Mouse (Mus musculus) thymus, postnatal 14 days (tissue): ENCODE results near the gene Upp2.

ENCODE experiments used
- DNase-seq: peaks from one replicate; pipeline ENCODE4 v3.0.0; 2021

Upp2 gene

DNA sequence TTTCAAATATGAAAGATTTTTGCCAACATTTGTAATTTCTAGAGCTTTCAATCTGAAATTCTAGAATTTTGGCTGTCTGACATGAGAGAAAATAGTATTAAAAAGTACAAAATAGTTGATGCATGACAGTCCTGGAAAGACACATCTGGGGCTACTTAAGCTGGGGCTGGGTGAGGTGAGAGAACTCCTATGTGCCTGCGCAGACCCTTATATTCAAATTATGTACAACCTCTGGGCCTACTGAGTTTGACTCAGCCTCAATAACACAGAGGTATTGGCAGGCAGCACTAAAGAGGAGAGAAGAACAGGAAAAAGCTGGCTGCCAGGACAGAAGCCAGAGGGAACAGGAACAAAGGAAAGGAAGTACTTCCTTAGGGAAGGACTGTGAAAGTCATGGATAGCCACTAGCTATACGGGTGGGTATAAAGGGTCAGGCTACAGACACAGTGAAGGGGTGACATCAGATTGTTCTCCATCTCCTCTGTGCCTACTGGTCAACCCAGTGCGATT, 211.9 kb downstream of the Upp2 start:
- DNase-seq: no peak

DNA sequence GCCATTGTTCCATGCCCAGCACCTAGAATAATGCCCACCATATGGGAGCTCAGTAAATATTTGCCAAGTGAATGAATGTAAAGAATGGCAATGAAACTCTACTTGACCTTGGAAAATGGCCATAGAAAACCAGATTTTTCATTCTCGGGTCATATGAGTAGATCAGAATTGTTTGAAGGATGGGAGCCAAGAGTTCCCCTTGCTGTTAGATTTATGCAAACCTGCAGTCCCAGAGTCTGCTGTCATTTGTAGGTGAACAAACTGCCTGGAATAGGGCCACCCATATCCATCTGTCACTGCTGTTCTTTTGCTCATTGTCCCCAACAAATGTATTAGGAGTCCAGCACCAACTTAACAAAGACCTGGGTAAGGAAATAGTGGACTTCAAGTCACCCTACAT, 216.4 kb downstream of the Upp2 start:
- no peak for DNase-seq

DNA sequence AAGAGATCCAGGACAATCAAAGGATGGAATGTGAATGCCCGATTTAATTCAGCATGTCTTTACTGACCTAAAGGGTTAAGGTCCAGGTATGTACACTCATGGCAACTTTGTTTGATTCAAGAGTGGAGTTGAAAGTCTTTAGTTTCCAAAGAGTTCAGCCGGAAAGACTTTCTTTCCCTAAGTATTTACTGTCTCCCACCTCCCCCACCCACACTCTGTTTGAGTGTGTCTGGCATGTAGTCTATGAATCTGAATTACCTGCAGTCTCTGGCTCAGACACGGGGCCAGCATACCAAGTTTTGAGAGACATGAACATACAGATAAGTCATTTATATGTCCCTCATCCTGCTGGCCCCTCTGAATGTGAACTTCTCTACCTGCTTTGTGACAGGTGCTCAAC, 219.1 kb downstream of the Upp2 start:
- DNase-seq: no peak

DNA sequence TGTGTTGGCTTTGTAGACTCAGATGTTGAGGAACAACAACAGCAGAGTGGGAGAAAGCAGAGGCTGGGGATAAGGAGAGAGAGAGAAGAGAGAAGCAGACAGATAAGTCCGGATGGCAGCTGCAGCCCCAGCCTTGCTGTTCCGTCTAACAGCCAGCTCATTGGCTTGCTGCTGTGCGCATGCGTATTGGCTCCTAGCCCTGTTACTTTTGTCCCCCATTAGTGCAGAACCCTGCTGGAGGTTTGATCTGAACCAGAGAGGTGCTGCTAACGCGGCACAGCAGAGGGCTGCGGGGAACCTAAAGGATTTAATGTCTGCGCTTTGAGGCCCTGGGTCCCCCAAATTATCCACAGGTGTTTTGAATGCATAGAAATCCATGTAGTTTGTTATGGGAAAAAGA, 219.6 kb downstream of the Upp2 start:
- DNase-seq: no peak

DNA sequence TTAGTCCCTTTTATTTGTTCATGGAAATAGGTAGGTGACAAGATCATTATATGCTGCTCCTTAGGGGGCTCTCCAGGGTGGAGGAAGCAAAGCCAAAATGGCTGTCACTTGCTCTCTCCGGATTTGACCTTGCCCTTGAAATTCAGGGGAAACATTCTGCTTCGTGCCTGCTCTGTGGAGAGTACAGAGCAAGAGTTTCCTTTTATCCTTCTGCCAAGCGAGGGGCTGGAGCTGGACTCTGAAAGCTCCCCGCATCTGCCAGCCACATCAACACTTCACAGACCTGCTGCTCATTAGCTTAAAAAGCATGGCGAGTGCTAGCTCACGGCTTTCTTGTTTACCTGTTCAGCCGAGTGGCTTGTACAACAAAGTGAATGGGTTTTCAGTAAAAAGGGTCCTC, 220.3 kb downstream of the Upp2 start:
- no peak for DNase-seq

DNA sequence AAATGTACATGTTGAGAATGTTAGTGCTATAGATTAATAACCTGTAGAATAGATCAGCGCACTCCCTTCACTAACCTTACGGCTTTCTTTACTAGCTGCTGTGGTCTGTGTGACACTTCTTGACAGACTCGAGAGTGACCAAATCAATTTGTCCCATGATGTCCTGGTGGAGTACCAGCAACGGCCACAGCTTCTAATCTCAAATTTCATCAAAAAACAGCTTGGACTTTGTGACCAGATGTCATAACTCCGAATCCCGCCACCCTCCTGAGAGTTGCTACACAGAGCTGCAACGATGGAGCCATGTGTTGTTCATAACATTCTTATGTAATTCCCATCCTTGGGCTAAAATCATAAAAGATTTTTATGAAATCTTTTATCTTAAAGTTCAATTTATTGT, 222.8 kb downstream of the Upp2 start:
- DNase-seq: no peak

DNA sequence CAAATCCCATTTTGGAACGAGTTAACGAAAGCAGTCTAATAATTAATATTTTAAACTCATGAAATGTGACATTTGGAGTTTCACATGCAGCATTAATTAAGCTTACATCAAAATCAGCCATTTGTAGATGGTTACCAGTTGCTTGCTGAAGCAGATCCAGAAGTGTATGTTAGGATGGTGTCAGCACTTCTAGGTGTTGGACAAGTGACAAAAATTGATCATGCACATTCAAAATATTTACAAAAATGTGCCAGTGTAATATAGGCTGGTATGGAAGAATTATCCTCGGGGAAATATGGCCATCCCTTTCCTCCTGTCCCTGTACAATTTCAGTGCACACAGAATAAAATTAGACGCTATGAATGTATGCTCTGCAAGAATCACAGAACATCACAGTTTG, 223.3 kb downstream of the Upp2 start:
- no peak for DNase-seq

DNA sequence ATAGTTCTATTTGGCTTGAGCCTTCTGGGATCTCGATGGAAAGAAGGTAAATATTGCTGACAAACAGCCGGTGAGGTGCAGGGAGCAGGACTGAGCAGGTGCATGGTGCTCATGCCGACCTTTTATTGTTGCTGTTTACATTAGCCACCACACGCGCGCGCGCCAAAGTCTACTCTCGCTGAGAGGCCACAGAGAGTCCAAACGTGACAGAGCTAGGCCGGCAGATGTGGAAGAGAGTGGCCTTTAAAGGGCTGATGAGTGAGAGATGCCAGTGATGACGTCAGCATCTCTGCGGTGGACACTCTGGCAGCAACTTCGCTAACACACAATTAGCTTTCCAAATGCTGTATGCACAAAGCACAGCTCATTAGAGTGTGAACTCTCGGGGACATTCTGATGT, 227.4 kb downstream of the Upp2 start:
- DNase-seq: no peak

DNA sequence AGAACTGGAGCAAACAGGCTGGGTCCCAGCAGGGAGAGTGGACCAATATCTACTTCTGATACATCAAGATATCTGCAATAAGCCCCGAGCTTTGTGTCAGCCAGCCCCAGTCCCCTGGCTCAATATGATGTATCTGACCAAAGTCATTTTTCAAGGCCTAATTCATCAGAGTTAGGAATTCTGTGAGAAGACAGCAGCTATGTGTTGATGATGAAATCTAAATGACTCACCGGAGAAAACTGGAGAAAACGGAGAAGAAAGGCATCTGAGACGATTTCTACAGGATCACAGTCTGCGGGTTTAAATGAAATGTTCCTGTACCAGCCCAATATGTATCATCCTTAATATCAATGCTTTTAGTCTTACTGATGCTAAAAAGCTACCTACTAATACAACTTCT, 228.3 kb downstream of the Upp2 start:
- DNase-seq: no peak

DNA sequence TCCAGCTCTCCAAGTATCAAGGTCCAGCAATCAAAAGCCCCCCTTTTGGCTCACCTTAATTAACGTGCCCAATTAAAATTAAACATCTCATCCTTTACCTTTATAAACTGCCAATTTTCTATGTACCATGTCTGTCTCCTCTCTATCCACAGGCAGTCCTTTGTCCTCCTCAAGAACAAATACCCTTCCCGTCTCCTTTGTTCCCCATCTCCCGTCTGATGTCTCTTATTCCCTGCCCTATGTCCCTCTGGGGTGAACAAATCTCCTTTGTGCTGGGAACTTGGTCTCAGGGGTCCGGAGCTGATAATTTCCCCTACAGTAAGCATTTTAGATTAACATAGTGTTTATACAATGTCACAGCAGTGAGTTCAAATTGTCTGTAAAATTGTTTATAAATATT, 230.4 kb downstream of the Upp2 start:
- DNase-seq: no peak

DNA sequence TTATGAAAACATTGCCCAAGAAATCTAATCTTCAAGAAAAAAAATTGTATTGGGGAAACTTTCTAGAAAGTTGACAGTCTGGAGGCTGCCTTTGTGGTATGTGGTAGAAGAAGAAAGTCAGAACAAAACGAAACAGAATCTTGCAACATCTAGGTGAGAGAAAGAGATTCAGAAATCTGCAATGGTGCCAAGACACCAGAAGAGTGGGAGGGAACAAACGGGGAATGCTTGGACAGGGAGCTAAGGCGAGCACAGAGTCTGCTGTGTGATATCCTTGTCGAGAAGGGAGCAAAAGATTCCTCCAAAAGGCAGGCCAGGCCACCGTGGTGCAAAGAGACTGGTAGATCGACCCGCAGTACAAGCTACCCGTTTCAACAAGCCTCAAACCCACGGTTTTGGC, 232.0 kb downstream of the Upp2 start:
- DNase-seq: no peak

DNA sequence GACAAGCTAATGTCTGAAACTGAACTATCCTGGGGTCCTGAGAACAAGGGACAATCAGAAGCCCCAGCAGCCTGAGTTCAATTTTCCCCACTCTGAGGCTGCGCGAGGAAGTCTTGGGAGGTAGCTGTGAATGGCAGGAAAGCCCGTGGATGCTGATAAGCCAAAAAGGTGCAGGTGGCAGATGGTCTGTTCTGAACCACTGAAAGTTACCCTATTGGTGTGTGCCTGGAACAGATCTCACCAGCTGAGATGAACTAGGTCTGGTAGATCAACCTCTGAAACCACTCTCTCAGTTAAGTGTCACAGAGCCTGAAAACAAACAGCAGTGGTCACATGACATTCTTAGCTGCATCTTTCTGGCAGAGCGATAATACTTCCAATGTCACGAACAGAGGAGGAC, 232.5 kb downstream of the Upp2 start:
- DNase-seq: no peak

DNA sequence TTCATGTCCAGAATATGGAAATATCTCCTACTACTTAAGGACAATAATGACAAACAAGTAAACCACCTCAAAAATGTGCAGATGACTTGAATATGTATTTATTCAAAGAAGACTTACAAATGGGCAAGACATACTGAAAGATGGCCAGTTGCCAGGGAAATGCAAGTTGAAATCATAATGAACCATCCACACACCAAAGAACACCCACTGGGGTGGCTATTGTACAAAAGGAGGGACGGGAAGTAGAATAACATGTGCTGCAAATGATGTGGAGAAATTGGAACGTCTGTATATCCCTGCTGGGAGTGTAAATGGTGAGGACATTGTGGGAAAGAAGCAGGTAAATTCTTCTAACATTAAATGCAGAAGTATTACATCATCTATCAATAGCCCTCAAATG, 245.8 kb downstream of the Upp2 start:
- DNase-seq: no peak

DNA sequence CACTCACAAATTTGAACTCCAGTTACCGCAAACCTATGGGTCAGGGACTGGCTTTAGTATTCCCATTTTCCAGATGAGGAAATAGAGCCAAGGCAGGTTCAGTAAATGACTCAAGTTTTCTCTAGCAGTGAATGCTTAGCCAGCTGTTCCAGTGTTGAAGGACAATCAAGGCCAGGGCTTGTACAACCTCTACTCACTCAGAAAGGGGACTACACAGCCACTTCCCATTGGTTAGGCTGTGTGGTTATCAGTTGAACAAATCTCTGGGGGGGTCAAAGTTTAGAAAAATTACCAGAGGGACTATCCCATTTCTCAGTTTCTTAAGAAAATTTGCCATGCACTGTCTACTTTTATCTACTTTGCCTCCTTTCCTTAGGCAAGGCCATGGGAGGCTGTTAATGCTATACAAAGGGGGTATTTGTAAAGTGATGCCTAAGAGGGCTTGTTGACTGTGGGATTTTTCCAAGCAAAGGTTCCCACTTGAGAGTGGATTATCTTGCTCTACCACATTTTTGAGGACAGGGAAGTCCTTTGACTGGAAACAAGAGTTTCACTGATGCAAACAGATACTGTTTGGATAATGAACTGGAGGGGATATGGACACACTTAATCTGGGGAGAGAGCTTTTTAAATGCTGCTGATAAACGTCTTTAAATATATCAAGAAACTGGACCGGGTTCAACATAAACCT, 262.0 kb downstream of the Upp2 start:
- DNase-seq: no peak

DNA sequence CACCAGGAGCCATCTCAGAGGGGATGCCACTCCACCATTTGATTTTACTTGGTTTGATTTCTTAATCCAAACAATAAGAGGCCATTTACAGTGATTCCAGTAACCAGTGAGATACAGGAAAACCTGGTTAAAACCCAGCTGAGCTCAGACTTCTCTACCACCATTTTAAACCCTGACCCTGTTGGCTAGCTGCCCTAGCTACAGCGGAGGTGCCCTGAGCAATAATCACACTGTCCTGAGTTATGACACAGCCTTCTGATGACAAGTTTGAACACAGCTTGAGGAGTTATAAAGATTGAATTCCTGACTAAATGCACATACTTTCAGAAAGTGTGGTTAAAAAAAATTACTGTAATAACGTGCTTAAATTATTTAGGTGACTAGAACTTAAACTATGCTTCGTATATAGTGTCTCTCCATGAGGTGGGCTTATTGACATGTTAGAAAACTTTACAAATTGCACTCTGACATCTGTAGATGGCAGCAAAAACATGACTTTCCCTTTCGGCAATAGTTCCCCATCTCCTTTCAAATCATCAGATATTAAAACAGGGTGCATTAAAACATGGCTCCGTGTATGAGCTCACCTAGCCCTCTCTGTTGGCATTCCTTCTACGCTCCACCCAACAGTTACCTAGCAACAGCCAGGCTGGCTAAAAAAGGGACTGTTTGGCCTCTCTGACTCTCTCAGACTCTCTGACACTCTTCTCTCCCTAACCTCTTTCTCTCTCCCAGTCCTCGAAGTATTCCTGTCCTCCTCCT, 263.1 kb downstream of the Upp2 start:
- DNase-seq: no peak

DNA sequence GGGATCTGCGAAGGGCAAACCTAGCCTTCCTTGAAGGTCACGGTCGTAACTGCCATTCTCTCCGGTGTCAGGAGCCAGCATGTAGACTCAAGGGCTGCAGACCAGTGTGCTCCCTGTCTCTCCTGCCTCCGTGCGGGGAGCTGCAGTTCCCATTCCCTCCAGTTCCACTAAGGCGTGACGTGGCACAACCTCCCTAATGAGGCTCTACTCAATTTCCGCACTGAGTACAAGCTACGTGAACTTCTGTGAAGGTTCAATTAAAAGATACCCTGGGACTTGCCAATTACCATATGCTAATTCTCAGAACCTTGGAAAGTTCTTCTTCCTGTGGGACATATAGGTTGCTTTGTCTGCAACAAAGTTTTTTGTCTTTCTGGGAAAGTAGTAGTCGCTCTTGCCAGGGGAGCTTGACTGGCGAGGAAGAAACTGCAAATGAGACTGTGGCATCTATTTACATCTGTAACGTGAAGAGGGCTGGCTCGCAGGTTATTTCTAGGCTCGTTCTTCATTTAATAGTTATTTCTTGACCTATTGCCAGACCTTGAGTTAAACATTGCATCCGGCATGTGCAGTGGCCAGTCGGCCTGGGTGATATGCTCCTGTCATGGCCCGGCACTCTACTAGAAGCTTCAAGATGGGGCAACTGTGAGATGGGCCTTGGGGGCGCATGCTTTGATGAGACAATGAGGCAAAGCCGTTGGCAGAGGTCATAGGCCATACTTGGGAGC, 265.3 kb downstream of the Upp2 start:
- DNase-seq: no peak

DNA sequence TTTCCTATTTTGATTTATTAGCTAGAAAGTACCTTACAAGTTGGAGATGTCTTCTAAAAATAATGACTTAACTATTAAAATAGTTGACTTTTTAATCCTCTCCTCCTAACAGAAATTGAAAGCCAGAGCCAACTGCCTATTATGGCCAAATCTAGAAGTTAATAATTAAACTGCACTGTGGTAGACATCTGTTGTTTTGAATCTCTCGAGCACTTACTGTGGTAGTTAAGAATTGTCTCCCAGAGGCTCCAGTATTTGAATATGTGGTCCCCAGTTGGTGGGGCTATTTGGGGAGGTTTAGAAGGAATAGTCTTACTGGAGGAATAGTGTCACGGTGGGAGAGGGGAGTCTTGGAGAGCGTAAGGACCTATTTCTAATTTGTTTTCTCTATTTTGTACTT, 273.9 kb downstream of the Upp2 start:
- no peak for DNase-seq

DNA sequence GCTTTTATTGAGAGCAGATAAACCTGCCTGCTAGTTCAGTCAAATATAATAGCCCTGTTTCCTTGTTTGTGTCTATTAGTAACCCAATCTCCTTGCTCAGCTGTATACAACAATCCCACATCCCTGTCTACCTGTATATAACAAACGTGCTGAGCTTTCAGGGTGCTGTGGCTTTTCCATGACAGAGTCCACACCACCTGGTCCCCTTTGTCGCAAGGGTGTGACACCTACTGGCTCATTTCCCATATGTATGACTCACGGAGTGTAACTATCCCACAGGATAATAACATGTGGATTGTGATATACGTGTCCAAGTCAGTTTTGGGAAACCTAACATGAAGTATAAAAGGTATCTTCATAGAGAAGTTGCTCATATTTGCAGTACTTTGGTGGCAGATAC, 275.3 kb downstream of the Upp2 start:
- DNase-seq: no peak
